Mouse (Mus musculus) adrenal gland, adult 8-10 months (tissue): ENCODE results near the gene Swsap1. TPM values are rescaled to one million over a fixed set of nuclear protein-coding genes. Genes with fewer than 3 reads are reported as not detected.

Source experiments
- DNase-seq: peaks from one replicate; pipeline ENCODE4 v3.0.0; 2022
- total RNA-seq, 4 experiments: library from RNA; stranded (reverse); gene quantifications; 2 replicates each; pipeline ENCODE4 v1.2.4; 2022

Swsap1 gene
- total RNA-seq, 4 experiments from 2014 or later = 17.5 to 22.5 (median 20.0) TPM

DNA sequence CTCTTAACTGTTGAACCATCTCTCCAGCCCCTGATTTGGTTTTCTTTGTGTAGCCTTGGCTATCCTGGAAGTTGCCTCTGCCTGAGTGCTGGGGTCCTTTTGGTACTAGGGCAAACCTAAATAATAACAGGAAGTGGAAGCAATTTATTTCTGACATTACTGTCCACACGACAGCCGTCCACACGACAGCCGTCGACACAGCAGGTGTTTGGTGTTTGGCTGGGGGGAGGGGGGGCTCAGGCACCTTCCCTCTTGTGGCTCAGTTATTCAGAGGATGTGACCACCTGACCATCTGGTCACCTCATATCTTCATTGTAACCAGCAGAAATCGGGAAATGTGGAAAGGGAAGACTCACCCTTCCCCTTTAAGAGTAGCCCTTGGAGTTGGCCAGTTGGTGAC is 13.3 kb downstream of the Swsap1 start:
- DNase-seq = no peak

DNA sequence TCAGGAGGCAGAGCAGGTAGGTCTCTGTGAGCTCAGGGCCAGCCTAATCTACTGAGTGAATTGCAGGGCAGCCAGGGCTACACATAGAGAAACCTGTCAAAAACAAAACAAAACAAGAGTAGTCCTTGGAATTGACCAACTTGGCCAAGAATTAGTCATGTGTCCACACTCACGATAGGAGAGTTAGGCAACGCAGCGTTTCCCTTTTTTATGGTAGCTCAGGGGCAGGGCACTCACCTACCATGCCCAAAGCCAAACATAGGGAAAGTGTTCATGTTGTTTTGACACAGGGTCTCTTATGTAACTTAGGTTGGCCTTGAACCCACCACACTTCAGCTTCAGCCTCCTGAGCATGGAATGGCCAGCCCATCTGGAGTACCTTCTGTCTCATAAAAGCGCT is 13.7 kb downstream of the Swsap1 start:
- DNase-seq = no peak

DNA sequence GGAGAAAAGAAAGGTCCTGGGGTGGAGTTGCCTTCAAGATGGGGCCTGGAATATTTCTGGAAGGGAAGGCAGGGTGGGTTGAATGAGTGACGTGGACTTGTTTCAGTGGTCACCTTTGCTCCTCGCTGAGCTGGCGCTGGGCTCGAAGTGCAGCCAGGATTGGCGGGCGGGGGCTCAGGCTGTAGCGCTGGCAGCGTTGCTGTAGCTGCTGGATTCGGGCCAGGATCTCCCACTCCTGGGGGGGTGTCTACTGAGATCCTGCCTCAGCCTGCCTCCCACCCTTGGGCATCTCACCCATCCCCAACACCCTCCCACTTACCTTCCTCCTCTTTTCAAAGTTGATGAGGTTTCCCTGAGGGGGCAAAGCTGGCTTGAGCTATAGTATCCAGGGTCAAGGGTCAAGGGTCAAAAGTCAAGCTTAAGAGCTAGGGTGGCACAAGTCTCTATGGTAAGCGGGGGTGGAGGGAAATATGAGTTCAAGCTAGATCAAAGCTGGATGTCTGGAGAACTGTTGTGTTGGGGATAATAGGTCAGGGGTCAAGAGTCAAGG is 21.1 kb downstream of the Swsap1 start:
- DNase-seq = no peak

DNA sequence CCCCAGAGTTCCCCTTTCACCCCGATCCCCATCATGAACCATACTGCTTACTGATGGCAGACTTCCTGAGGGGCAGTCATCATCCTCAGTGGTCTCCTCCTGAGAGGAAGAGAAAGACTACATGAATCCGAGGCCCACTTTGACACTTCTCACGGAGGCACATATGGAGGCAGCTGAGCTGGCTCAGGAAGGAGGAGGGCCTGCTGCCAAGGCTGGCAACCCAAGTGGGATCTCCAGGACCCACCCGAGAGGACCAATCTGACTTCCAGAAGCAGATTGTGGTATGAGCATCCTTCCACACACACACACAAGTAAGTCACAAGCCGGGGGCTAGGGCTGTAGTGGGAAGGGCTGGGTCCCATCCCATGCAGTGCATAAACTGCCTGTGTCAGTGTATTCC is 21.8 kb downstream of the Swsap1 start:
- DNase-seq = no peak

DNA sequence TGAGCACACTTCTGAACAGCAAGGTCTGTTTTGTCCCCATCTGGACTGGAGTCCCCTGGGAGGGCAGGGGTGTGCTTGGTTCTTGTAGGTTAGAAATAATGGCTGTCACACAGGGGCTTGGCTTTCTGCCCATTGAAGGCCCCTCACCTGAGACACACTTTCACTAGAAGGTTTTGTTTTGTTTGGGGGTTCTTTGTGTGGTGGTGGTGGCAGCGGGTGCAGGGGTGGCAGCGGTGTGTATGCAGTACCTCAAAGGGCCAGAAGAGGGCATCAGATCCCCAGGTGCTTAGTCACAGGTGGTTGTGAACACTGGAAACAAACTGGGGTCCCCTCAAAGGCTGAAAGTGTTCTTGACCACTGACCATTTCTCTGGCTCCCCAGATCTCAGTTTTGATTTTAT is 22.4 kb downstream of the Swsap1 start:
- no peak for DNase-seq

DNA sequence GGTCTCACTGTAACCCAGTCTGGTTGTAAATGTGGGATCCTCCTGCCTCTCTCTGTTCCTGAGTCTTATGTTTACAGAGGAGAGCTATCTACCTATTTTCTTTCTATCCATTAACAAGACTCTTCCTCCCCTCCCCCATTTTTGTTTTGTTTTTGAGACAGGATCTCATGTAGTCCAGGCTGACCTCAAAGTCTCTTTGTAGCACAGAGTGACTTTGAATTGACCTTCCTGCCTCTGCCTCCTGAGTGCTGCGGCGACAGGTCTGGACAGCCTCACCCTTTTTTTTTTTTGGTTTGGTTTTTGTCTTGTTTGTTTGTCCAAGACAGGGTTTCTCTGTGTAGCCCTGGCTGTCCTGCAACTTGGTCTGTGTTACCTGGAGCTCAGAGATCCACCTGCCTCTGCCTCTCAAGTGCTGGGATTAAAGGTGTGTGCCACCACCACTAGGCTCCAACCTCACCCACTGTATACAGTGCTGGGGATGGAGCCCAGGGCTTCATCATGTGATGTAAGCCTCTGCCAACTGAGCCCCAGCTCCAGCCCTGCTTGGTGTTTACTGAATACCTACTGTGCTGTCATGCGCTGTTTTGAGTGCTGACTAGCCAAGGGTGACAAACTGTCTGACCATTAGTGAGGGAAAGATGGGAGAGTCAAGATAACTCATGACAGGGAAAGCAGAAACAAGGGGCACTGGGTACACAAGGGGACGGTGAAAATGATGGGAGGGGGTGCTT is 23.0 kb downstream of the Swsap1 start:
- DNase-seq = no peak

DNA sequence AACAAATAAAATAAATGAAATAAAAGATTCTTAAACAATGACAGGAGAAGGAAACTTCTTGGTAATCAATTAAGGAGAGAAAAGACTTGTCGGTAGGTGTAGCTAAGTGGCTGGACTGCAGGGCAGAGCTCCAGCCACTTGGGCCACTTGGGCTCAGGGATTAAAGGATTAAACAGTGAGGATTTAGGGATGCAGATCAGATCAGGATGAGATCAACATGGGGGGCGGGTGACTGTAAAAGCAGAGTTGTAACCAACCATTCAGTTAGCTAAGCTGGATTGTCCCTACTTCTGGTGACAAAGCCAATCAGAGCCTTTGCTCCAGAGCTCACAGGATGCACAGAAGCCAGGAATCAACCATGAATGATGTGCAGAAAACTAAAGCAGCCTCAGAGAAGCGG is 28.4 kb downstream of the Swsap1 start:
- no peak for DNase-seq

DNA sequence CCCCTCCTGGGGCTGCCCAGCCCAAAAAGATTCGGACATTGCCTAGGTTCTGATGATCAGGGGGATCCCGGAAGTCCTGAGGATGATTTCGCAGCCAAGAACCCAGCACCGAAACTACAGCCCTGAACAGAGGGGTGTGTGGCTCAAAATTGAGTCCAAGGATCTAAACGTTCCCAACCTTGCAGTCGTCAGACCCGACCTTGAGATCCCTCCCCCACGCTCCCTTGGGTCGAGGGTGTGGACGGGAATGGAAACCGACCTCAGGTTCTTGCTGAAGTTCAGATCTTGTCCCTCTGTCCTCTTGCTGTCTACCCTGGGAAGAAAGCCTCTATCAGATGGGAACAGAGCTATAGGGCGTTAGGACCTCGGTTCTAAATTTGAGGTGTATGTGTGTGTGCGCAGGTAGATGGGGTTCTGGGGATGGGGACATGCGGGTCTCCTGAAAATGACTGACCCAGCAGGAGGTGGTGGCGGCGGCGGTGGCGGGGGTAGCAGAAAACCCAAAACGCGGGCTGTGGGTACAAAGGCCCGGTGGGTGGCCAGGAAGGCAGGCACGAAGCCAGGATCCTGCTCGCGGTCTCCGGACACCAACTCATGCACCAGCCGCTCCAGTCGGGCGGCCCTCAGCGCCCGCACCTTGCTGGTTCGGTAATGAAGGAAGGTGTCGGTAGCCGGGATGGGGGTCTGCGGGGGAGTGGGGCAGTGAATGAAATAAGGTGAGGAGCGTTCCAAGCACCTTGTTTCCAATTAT is 32.2 kb downstream of the Swsap1 start:
- DNase-seq = peak; percentile 50

DNA sequence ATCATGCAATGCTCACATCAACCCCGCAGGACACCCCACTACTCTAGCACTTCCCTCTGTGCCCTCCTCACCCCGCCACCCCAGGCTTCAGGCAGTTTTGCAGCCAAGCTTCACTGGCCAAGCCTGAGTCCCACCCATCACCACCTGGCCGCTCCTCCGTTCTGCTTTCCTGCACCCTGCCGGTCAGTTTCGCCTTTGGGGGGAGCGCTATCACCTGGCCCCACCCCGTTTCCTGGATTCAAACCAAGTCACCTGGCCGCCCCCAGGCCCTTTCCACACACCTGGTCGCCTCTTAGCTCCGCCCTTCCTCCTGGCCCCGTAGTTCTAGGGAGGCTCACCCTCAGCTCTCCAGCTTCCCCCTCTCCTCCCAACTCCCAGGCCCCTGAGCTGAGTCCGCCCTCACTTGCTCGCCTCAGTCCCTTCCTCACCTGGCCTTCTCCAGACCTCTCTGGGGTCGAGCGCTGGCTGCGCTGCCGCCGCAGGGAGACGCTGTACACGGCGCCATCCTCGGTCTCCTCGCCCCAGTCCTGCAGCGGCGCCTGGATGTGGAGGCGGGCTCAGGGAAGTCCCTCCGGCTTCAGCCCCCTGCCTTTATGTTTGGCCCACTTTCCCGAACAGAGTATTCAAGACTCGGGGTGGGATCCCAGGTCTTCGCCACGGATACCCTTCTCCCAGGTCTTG is 33.0 kb downstream of the Swsap1 start:
- DNase-seq = no peak

DNA sequence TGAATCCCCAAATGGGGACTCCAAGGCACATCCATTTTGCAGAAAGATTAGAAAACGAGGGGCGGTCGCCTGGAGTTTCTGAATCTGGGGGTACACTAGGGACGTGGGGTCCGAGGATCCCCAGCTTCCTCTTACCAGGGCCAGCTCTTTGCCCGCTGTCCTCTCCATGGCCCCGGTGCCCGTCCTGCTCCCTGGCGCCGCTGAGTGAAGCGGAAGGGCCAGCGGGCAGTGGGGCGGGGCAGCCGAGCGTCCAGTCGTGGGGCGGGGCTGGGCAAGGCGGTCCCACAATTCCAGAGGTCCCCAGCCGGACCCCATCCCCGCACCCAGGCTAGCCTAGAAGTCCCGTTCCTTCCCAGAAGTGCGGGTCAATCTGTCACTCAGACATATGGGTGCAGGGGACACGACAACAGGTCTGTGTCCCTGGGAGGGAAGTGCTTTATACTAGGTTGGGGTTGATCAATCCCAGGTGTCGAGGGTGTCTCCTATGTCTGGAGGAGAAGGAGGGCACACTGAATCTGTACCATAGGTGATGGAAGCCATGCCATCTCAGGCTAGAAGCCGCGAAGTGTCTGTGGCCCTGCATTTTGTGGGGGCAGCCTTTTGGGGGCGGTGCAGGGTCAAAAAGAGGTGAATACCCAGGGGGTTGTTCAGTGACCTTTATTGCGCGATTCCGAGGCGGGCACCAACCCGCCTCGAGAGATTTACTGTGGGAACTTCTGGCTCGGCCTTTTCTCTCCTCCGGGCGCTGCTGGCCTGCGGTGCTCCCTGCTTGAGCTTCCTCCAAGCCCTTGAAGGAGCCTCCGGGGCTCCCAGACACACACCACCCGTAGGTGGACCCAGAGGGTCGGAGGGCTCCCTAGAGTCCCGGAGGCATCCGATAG is 33.9 kb downstream of the Swsap1 start, which contains the start of gene Rgl3:
Gene Rgl3 (minus strand): TSS at position 217 of the 881 bp plus-strand sequence.
- DNase-seq = peak; percentile 78

DNA sequence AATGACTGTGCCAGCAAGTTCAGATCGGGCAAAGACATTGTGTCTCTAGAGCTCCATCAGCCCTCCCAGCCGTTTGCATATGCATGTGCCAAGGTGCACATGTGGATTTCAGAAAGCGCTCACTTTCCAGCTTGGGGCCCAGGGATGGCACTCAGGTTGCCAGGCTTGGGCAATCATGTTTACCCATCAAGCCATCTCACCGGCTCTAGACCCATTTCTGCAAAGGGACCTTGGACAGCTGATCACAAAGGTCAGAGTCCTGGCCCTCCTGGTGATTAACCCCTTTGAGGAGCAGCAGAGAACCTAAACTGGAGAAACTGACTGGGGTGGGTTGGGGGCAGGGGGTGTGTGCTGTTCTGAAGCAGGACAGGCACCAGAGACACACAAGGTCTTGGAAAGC is 36.7 kb downstream of the Swsap1 start:
- no peak for DNase-seq

DNA sequence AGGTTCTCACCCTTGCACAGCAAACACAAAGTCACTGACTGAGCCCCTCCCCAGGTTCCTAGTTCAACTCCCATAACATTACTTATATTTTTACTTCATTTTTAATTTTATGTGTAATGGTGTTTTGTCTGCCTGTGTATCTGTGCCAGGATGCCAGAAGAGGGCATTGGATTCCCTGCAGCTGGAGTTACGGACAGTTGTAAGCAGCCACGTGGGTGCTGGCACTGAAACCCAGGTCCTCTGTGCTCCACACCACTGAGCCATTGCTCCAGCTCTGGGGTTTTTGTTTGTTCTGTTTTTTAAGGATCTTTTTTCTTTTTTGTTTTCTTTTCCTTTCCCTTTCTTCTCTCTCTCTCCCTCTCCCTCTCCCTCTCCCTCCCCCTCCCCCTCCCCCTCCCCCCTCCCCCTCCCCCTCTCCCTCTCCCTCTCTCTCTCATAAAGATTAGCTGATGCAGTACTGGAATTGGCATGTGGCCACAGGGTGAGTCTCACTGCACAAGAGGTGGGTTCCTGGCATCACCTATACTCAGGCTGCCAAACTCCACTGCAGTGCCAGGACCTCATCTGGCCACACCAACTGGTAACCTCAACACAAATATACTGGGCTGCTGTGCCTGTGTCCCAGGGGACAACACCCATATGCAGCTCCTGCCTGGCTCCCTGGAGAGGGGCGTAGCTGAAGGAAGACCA is 40.8 kb downstream of the Swsap1 start:
- no peak for DNase-seq

DNA sequence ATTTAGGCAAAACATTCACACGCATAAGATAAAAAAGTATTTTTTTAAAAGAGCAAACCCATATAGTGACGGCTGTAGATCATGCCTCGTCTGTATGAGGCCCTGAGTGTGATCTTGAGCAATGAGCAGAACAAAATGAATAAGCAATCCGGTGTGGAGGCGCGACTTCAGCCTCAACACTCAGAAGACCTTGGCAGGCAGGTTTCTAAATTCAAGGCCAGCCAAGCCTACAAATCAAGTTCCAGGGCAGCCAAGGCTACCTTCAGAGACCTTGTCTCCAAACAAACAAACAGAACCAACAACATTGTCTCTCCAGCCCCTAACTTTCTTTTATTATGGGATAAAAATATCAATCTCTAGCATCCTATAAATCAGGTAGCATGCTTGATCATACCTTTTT is 44.7 kb downstream of the Swsap1 start:
- peak; percentile 66 for DNase-seq

DNA sequence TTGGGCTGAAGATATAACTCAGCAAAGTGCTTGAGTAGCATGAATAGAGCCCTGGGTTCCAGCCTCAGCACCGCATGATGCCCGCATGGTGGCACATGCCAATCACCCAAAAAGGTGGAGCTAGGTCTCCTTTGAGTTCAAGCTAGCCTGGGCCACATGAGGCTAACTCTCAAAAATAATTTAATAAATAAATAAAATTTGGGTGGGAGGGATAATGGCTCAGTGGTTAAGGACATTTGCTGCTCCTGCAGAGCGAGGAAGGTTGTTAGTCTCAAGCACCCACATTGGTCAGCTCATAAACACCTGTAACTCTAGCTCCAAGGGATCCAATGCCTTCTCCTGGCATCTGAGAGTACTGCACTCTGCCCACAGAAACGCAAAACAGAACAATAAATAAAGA is 46.1 kb downstream of the Swsap1 start:
- DNase-seq = no peak

DNA sequence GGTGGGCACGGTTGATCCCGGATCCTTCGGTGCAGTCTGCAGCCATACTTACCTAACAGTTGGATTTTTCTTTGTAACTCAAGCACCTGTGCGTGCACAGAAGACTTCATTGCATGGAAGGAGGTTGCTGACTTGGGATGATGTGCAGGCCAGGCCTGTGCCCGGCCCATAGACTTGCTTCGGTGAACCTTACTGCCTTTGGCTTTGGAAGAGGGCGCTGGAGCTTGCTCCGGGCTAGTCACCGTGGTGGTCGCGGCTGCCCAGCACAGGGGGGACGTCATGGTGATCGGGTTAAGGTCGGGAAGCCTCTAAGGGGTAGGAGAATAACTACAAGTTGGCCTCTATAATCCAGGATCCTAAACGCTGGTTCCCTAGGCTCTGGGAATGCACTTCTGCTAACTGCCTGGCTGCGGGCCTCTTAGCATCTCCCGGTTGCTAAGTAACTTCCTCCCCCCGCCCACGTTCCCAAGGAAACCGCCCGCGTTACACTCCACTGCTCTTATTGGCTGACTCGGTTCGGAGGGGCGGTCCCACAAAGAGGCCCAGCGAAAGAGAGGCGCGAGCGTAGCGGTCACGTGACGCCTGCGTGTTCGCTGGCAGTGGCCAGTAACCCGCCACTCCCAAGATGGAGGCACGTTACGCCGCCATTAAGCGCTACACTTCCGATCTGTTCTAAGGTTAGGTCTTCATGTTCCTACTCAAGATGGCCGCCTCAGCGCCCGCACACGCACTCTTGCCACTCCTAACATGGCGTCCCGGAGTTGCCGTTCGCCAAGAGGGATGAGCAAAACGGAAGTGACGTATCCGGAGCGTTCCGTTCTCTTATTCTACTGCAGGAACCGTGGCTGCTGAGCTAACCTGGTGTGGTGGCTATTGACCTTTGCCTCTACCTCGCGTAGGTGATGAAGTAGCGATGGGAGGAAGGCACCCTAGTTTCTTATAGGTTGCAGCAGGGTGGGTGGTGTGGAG is 46.9 kb downstream of the Swsap1 start, which contains the start of the genes Ccdc151 and Prkcsh:
Gene Ccdc151 (minus strand): TSS at position 441 of the 969 bp plus-strand sequence.
Gene Prkcsh (plus strand): TSS at position 613 of the 969 bp plus-strand sequence.
- peak; percentile 100 for DNase-seq

DNA sequence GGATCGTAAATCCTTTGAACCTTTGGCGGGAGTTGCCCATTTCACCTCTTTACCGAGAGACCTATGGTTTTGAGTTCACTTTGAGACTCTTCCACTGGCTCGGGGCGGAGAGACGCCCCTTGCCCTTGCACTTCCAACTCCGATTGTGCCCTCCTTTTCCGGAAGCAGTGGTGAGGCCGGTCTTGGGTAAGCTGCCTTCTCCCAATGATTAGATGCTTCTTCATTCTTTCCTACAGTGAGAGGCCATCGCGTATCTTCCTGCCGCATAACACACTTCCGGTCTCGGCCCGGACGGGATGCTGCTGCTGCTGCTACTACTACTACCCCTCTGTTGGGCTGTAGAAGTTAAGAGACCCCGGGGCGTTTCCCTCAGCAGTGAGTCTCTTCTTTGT is 47.6 kb downstream of the Swsap1 start:
- DNase-seq = peak; percentile 44

DNA sequence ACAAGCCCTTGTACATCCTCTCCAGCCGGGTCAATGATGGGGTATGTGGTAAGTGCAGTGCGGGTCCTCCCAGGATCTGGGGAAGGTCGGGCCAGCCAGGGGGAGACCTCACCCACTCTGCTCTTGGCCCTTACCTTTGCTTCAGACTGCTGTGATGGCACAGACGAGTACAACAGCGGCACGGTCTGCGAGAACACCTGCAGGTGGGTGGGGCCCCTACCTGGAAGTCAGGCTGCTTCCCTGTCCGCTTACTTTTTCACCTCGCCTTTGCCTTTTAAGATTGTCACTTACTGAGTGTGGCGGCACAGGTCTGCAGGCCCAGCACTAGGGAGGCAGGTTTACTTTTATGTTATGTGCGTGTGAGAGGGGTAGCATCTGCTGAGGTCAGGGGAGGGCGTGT is 49.0 kb downstream of the Swsap1 start:
- no peak for DNase-seq
